In genomic region chr6:83890281-83891015, GRCm38 (mm10) we compare ENCODE assay signal across 22 mouse cellular contexts. TPM values are rescaled to one million over a fixed set of nuclear protein-coding genes. Genes with fewer than 3 reads are reported as not detected.
DNase-seq lines count a peak whose midpoint lies in the region; ATAC-seq and TF ChIP-seq lines count a peak whose summit lies in the region.
"Had no signal": no experiment of that assay in that cellular context is flagged by ENCODE, and none has a peak within 500 bp of the region (broad histone marks: within the 10 kb centered on the region; RNA-seq: fewer than 3 reads in every experiment).

No protein-coding gene starts in this region.

- H3K4me1 ChIP-seq in lung, postnatal 0 days (ENCODE audit: insufficient read depth, low read depth, low read length) = no peaks in the 10 kb centered on the region
- H3K4me1 ChIP-seq: embryonic facial prominence, embryonic 10.5 days; embryonic facial prominence, embryonic 12.5 days; forebrain, embryonic 13.5 days; forebrain, embryonic 15.5 days had no signal

- no peak overlapping the region for H3K4me3 ChIP-seq in lung, postnatal 0 days (ENCODE audit: low read depth, low read length)
- H3K4me3 ChIP-seq in left cerebral cortex, adult 2 months = no peak overlapping the region
- H3K4me3 ChIP-seq: embryonic facial prominence, embryonic 10.5 days; embryonic facial prominence, embryonic 12.5 days; forebrain, embryonic 13.5 days; forebrain, embryonic 15.5 days had no signal

- intact Hi-C loops in left cerebral cortex, adult 2 months (cut with DNase I) = no loop called here

- no peak overlapping the region for H3K4me2 ChIP-seq in lung, postnatal 0 days (replicated peaks; ENCODE audit: low read depth, low read length)
- H3K4me2 ChIP-seq: embryonic facial prominence, embryonic 12.5 days; forebrain, embryonic 13.5 days; forebrain, embryonic 15.5 days had no signal

- ATAC-seq in lung, postnatal 0 days = no peak
- ATAC-seq: activated CD4-positive, CD25-positive, alpha-beta regulatory T cell, adult 4 months; forebrain, embryonic 13.5 days; forebrain, embryonic 15.5 days; forebrain, postnatal 0 days; Patski had no signal

- H3K9ac ChIP-seq in lung, postnatal 0 days (replicated peaks; ENCODE audit: low read depth) = no peak overlapping the region
- H3K9ac ChIP-seq: embryonic facial prominence, embryonic 12.5 days; forebrain, embryonic 13.5 days; forebrain, embryonic 15.5 days; forebrain, postnatal 0 days had no signal

- no peak overlapping the region for H3K27ac ChIP-seq in lung, postnatal 0 days (ENCODE audit: low read length)
- no peak overlapping the region for H3K27ac ChIP-seq in left cerebral cortex, adult 2 months
- H3K27ac ChIP-seq: embryonic facial prominence, embryonic 10.5 days; embryonic facial prominence, embryonic 12.5 days; forebrain, embryonic 13.5 days; forebrain, embryonic 15.5 days had no signal

- no peaks in the 10 kb centered on the region for H3K27me3 ChIP-seq in lung, postnatal 0 days (replicated peaks; ENCODE audit: insufficient read depth, low read length)
- H3K27me3 ChIP-seq: embryonic facial prominence, embryonic 12.5 days; forebrain, embryonic 13.5 days; forebrain, embryonic 15.5 days; Patski had no signal

- no peak for TF ChIP-seq CTCF in lung, postnatal 0 days (IDR thresholded peaks at IDR 0.05)
- no peak for TF ChIP-seq CTCF in left cerebral cortex, adult 2 months (IDR thresholded peaks at IDR 0.05)

- H3K9me3 ChIP-seq in lung, postnatal 0 days (ENCODE audit: low read length) = no peaks in the 10 kb centered on the region
- H3K9me3 ChIP-seq: embryonic facial prominence, embryonic 10.5 days; embryonic facial prominence, embryonic 12.5 days; forebrain, embryonic 13.5 days; forebrain, embryonic 15.5 days; G1E had no signal

- peak; percentile 8 for DNase-seq in lung, postnatal 0 days (ENCODE audit: low spot score)
- no peak for DNase-seq in lung, postnatal 10 days
- DNase-seq in ES-CJ7 (ENCODE audit: low read depth, low spot score) (peak; percentile 93), R1 (ENCODE audit: low read depth, low spot score) (peak; percentile 95)
- DNase-seq in spleen, adult 12 weeks (ENCODE audit: low spot score) = no peak
- DNase-seq in left cerebral cortex, adult 2 months (ENCODE audit: extremely low spot score in 1 of 2, low spot score in 2 of 2) = no peak
- no peak for DNase-seq in lung, postnatal 25 days (ENCODE audit: low spot score)
- DNase-seq: adrenal gland, adult 8-10 months; adrenal gland, postnatal 36 days; cerebellum, adult 11-12 months; cerebellum, adult 2 months; cerebellum, adult 9-10 months; cerebellum, postnatal 10 days; cerebellum, postnatal 25 days; forebrain, postnatal 0 days had no signal

- H3K36me3 ChIP-seq in lung, postnatal 0 days (ENCODE audit: insufficient read depth, low read length) = no peaks in the 10 kb centered on the region
- H3K36me3 ChIP-seq: embryonic facial prominence, embryonic 10.5 days; embryonic facial prominence, embryonic 12.5 days; forebrain, embryonic 15.5 days; G1E had no signal

- WGBS in lung, postnatal 0 days = 26% methylated on average over 2 of the region's 2 CpGs

- TF ChIP-seq EP300 in lung, postnatal 0 days (IDR thresholded peaks at IDR 0.05) = no peak

RNA-seq across cellular contexts. Expression of gene Zfp638, which starts 23.5 kb away (rescaled TPM):
- 26.9 and 34.8 TPM in 2 replicates for polyA plus RNA-seq in lung, postnatal 0 days (2015; fragmentation: Nextera tagmentation; extraction: Ambion mirVana)
- 100 to 1,000 TPM; 132 to 134 TPM for total RNA-seq in left cerebral cortex, adult 2 months (2021)

RNA-seq across cellular contexts. Expression of gene Paip2b, which starts 58.9 kb away (rescaled TPM):
- 8.6 and 8.8 TPM in 2 replicates for polyA plus RNA-seq in lung, postnatal 0 days (2015; fragmentation: Nextera tagmentation; extraction: Ambion mirVana)
- total RNA-seq in left cerebral cortex, adult 2 months (2021) = 10 to 100 TPM; 47.7 to 61.7 TPM

Comparison
In these comparisons a context has a peak if more than half of its experiments do, and no peak if none do; other contexts are left out.
1. DNase-seq: peak in lung, postnatal 0 days (single experiment), ES-CJ7 (single experiment) and R1 (single experiment); none in lung, postnatal 10 days (single experiment), spleen, adult 12 weeks (single experiment), left cerebral cortex, adult 2 months (0 of 2) and lung, postnatal 25 days (single experiment).